Mouse (Mus musculus): Measurements from ENCODE around the gene Rpa1. TPM values are rescaled to one million over a fixed set of nuclear protein-coding genes. Genes with fewer than 3 reads are reported as not detected.

Gene Rpa1
- polyA plus RNA-seq, 1 experiment from 2014 or later: 69.1 TPM

- Histone ChIP-seq H3K4me1 (replicated peaks) (peaks cover 55% of the 10 kb centered on the region), H3K27ac (no peak overlapping the region), H3K4me3 (replicated peaks) (no peak overlapping the region), H3K36me3 (no peaks in the 10 kb centered on the region), H3K4me2 (replicated peaks) (peak overlapping the region; percentile 44), H3K9me3 (no peaks in the 10 kb centered on the region), H3K9ac (replicated peaks) (0 out of 2 replicates have a peak overlapping the region, but pooled peaks have one; percentile 23), H3K27me3 (peaks cover 39% of the 10 kb centered on the region)
- ATAC-seq: no peak
- 7% methylated on average over 13 of the region's 13 CpGs for WGBS
Observed at GRCm38 (mm10) chr11:75282496-75283120, 65.5 kb downstream of the Rpa1 start.

- Histone ChIP-seq H3K27me3 (peaks cover 39% of the 10 kb centered on the region), H3K4me2 (replicated peaks) (peak overlapping the region; percentile 44), H3K4me1 (replicated peaks) (peaks cover 55% of the 10 kb centered on the region), H3K36me3 (no peaks in the 10 kb centered on the region), H3K4me3 (replicated peaks) (peak overlapping the region; percentile 16; the same call in 1 of the 2 replicates), H3K9ac (replicated peaks) (peak overlapping the region; percentile 40; the same call in 1 of the 2 replicates), H3K9me3 (no peaks in the 10 kb centered on the region), H3K27ac (peak overlapping the region; percentile 45; the same call in 1 of the 2 replicates)
- 0 out of 2 replicates have a peak, but pooled peaks have one; percentile 41 for ATAC-seq
- WGBS: 6% methylated on average over 29 of the region's 29 CpGs
Observed at GRCm38 (mm10) chr11:75281380-75282256, 66.5 kb downstream of the Rpa1 start.

- no peak for ATAC-seq
- Histone ChIP-seq H3K27me3 (peaks cover 35% of the 10 kb centered on the region), H3K4me3 (replicated peaks) (no peak overlapping the region), H3K9me3 (no peaks in the 10 kb centered on the region), H3K9ac (replicated peaks) (0 out of 2 replicates have a peak overlapping the region, but pooled peaks have one; percentile 40), H3K27ac (0 out of 2 replicates have a peak overlapping the region, but pooled peaks have one; percentile 3), H3K36me3 (no peaks in the 10 kb centered on the region), H3K4me2 (replicated peaks) (no peak overlapping the region), H3K4me1 (replicated peaks) (peaks cover 56% of the 10 kb centered on the region)
- 56% methylated on average over 5 of the region's 5 CpGs for WGBS
Observed at GRCm38 (mm10) chr11:75280435-75281001, 67.6 kb downstream of the Rpa1 start.

DNA sequence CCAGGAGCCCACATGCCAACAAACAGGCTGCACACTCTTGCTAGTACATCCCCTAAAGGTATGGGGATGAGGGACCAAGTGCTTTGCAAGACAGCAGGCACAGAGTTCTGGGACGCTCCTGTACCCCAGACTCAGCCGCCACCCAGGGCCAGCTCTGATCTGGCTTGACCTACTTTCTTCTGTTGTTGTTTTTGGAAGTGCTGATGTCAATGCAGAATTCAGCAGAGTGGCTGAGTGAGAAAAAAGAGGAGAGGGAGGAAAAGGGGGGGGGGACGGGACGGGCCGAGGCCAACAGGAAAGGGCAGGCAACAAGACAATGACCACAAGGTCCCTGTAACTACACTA is 68.1 kb downstream of the Rpa1 start:
- no peaks in the 10 kb centered on the region for H3K9me3 ChIP-seq
- peaks cover 35% of the 10 kb centered on the region for H3K27me3 ChIP-seq
- no peak; the same call in 1 of the 2 replicates for ATAC-seq
- H3K4me3 ChIP-seq (replicated peaks): no peak overlapping the region
- H3K4me1 ChIP-seq (replicated peaks): peaks cover 61% of the 10 kb centered on the region
- 0 out of 2 replicates have a peak overlapping the region, but pooled peaks have one; percentile 49 for H3K9ac ChIP-seq (replicated peaks)
- H3K27ac ChIP-seq: no peak overlapping the region
- 47% methylated on average over 5 of the region's 5 CpGs for WGBS
- peak overlapping the region; percentile 48; the same call in 1 of the 2 replicates for H3K4me2 ChIP-seq (replicated peaks)
- no peaks in the 10 kb centered on the region for H3K36me3 ChIP-seq

GRCm38 (mm10) chr11:75279342-75280065 is 68.6 kb downstream of the Rpa1 start:
- Histone ChIP-seq H3K27me3 (peaks cover 35% of the 10 kb centered on the region), H3K9ac (replicated peaks) (peak overlapping the region; percentile 49), H3K27ac (peak overlapping the region; percentile 56), H3K4me3 (replicated peaks) (peak overlapping the region; percentile 13; the same call in 1 of the 2 replicates), H3K4me2 (replicated peaks) (peak overlapping the region; percentile 48), H3K9me3 (no peaks in the 10 kb centered on the region), H3K4me1 (replicated peaks) (peaks cover 66% of the 10 kb centered on the region), H3K36me3 (no peaks in the 10 kb centered on the region)
- 3% methylated on average over 16 of the region's 16 CpGs for WGBS
- ATAC-seq: peak; percentile 28

- Histone ChIP-seq H3K4me2 (replicated peaks) (peak overlapping the region; percentile 48), H3K4me1 (replicated peaks) (peaks cover 71% of the 10 kb centered on the region), H3K4me3 (replicated peaks) (peak overlapping the region; percentile 13; the same call in 1 of the 2 replicates), H3K9ac (replicated peaks) (no peak overlapping the region; the same call in 1 of the 2 replicates), H3K36me3 (no peaks in the 10 kb centered on the region), H3K9me3 (no peaks in the 10 kb centered on the region), H3K27ac (peak overlapping the region; percentile 2; the same call in 1 of the 2 replicates), H3K27me3 (peaks cover 35% of the 10 kb centered on the region)
- peak; percentile 16; the same call in 1 of the 2 replicates for ATAC-seq
- WGBS: 12% methylated on average over 4 of the region's 4 CpGs
Observed at GRCm38 (mm10) chr11:75279013-75279341, 69.1 kb downstream of the Rpa1 start.

- peaks cover 77% of the 10 kb centered on the region for H3K4me1 ChIP-seq (replicated peaks)
- H3K9me3 ChIP-seq: no peaks in the 10 kb centered on the region
- H3K27me3 ChIP-seq: peaks cover 28% of the 10 kb centered on the region
- H3K9ac ChIP-seq (replicated peaks): no peak overlapping the region
- no peak overlapping the region for H3K4me3 ChIP-seq (replicated peaks)
- 22% methylated on average over 7 of the region's 7 CpGs for WGBS
- no peak for ATAC-seq
- H3K36me3 ChIP-seq: no peaks in the 10 kb centered on the region
- H3K27ac ChIP-seq: no peak overlapping the region
- H3K4me2 ChIP-seq (replicated peaks): no peak overlapping the region
Observed at GRCm38 (mm10) chr11:75278115-75278514, 70.0 kb downstream of the Rpa1 start.

DNA sequence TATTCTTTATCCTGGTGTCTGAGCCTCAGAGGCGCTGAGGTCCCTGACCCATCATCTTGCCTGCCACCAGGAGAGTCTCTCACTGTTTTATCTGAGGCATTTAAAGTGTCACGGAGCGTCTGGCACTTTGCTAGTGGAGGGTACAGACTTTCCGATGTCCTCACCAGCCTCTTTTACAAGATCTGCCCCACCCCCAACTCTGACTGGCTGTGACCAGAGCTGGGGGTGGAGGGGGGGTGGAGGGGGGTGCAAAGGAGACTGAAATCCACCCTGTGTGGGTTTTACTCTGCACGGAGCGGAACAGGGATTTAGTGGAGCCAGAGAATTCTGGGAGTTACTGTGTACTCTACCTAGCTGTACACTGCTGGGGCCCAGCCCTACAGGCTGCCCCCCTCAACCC is 73.1 kb downstream of the Rpa1 start:
- H3K4me2 ChIP-seq (replicated peaks): no peak overlapping the region
- ATAC-seq: peak; percentile 35; the same call in 1 of the 2 replicates
- no peak overlapping the region for H3K4me3 ChIP-seq (replicated peaks)
- 9% methylated on average over 6 of the region's 6 CpGs for WGBS
- H3K27me3 ChIP-seq: no peaks in the 10 kb centered on the region; the same call in 1 of the 2 replicates
- no peaks in the 10 kb centered on the region for H3K36me3 ChIP-seq
- H3K9me3 ChIP-seq: no peaks in the 10 kb centered on the region
- peaks cover 63% of the 10 kb centered on the region for H3K4me1 ChIP-seq (replicated peaks)
- H3K27ac ChIP-seq: peak overlapping the region; percentile 44
- no peak overlapping the region for H3K9ac ChIP-seq (replicated peaks)

GRCm38 (mm10) chr11:75273466-75273865 is 74.7 kb downstream of the Rpa1 start:
- H3K36me3 ChIP-seq: no peaks in the 10 kb centered on the region
- H3K9ac ChIP-seq (replicated peaks): peak overlapping the region; percentile 32; the same call in 1 of the 2 replicates
- H3K27me3 ChIP-seq: no peaks in the 10 kb centered on the region; the same call in 1 of the 2 replicates
- no peaks in the 10 kb centered on the region for H3K9me3 ChIP-seq
- peak overlapping the region; percentile 78 for H3K27ac ChIP-seq
- WGBS: 6% methylated on average over 8 of the region's 8 CpGs
- H3K4me3 ChIP-seq (replicated peaks): no peak overlapping the region
- peak overlapping the region; percentile 25 for H3K4me2 ChIP-seq (replicated peaks)
- peak; percentile 72 for ATAC-seq
- peaks cover 49% of the 10 kb centered on the region for H3K4me1 ChIP-seq (replicated peaks)

DNA sequence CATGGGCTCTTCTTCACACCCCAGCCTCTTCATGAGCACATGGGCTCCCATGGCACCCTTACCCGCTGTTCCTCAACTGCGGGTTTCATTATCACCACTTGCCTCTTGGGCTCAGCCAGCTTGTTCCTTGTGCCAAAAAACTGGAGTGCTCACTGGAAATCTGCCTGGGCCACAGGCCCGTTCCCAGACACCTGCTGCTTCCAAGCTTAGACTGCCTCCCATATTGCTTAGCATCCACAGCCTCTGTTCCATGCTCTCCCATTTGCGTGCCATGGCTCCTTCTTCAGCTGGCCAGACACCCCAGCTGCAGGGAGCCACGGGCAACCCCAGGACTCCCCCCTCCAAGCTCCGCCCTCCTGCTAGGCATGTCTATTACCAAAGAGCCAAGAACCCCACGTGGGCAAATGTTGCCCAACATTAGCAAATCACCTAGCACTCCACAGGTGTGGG is 77.1 kb downstream of the Rpa1 start:
- WGBS: 67% methylated on average over 7 of the region's 7 CpGs
- no peak overlapping the region for H3K27ac ChIP-seq
- no peaks in the 10 kb centered on the region for H3K9me3 ChIP-seq
- H3K27me3 ChIP-seq: no peaks in the 10 kb centered on the region; the same call in 1 of the 2 replicates
- no peak overlapping the region for H3K4me3 ChIP-seq (replicated peaks)
- H3K9ac ChIP-seq (replicated peaks): no peak overlapping the region
- H3K4me2 ChIP-seq (replicated peaks): no peak overlapping the region
- peaks cover 55% of the 10 kb centered on the region for H3K4me1 ChIP-seq (replicated peaks)
- ATAC-seq: no peak
- no peaks in the 10 kb centered on the region for H3K36me3 ChIP-seq
